Mouse (Mus musculus) bone marrow, adult 2 months (tissue): ENCODE measurements around the gene Tuft1. TPM values are rescaled to one million over a fixed set of nuclear protein-coding genes. Genes with fewer than 3 reads are reported as not detected.
A peak's percentile ranks its signal among the peaks of the same experiment; 100 is the strongest.
"Not testable (repeated sequence)": the region's sequence is repeated elsewhere in the genome, so short reads cannot be mapped to it uniquely, and the experiment has no call there.

Experiments
- H3K27ac ChIP-seq: fragments of 200-500 bp; 2 replicates; pipeline ENCODE4 v1.5.1; 2012; ENCODE audit warnings: low read depth, mild to moderate bottlenecking, control low read depth, inconsistent platforms, low read length; ENCODE audit not compliant: control insufficient read depth, poor library complexity, insufficient read depth
- H3K4me1 ChIP-seq: fragments of 200-500 bp; 2 replicates; pipeline ENCODE4 v1.6.1; 2011; ENCODE audit warnings: low read length; ENCODE audit not compliant: control insufficient read depth, insufficient read depth
- H3K4me3 ChIP-seq: fragments of 200-500 bp; replicated peaks from 2 replicates; pipeline ENCODE3; 2011; ENCODE audit warnings: mild to moderate bottlenecking, low read depth, low read length, control low read depth; ENCODE audit not compliant: control insufficient read depth
- CTCF ChIP-seq: fragments of 200-500 bp; IDR thresholded peaks from 2 replicates; pipeline ENCODE4 v1.5.1; 2011; ENCODE audit warnings: low read length, control low read depth; ENCODE audit not compliant: control insufficient read depth, insufficient read depth
- POLR2A ChIP-seq: fragments of 200-500 bp; IDR thresholded peaks from 2 replicates; pipeline ENCODE4 v1.6.1; 2011; ENCODE audit warnings: low read depth, mild to moderate bottlenecking, control low read depth, low read length, borderline replicate concordance; ENCODE audit not compliant: control insufficient read depth
- WGBS: fragments of 180-500 bp; shearing (Covaris S2); methylation state at CpG from one replicate; pipeline ENCODE4 v1.1.7; 2018; 5-methylcytosine and 5-hydroxymethylcytosine counted together
- polyA plus RNA-seq: library from polyadenylated mRNA; stranded (reverse); fragments of >200 nt; gene quantifications from 2 replicates; pipeline ENCODE4 v1.2.4, GENCODE M21; 2011; ENCODE audit warnings: low replicate concordance; ENCODE audit not compliant: missing spikeins, insufficient read depth, insufficient read length

The Tuft1 gene
- 3.8 and 7.4 TPM in 2 replicates for polyA plus RNA-seq

DNA sequence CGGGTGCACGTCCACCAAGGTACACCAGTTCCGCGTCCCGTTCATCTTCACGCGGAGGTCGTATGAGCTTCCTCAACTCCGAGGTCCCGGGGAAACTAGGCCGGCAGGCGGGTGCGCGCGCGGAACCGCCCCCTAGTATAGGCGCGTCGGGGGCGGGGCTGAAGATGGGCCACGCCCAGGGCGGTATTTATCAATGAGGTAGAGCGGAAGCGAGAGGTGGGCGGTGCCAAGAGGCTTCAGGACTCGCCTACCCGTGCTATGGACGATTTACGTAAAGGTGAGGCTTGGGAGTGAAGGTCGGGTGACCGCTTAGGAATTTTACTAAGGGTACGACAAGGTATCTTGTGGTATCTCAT, at the start of gene Tuft1:
TSS of gene Tuft1 (minus strand) at position 133 of the 356 bp plus-strand sequence.
- Histone ChIP-seq H3K4me3 (peak within 1 kb of the TSS; percentile 21), H3K27ac (0 out of 2 replicates have a peak within 1 kb of the TSS, but pooled peaks have one; percentile 8)
- WGBS = under 1% methylated on average over 24 of the region's 33 CpGs
- H3K4me1 ChIP-seq = not testable (repeated sequence)

GRCm38 (mm10) chr3:94703364-94703763, 44.7 kb upstream of the Tuft1 start:
- not testable (repeated sequence) for H3K27ac ChIP-seq, H3K4me1 ChIP-seq, H3K4me3 ChIP-seq
- peak; percentile 41; the same call in 1 of the 2 replicates for TF ChIP-seq CTCF
- 11% methylated on average over 3 of the region's 3 CpGs for WGBS

GRCm38 (mm10) chr3:94702856-94703255, 44.2 kb upstream of the Tuft1 start:
- Histone ChIP-seq H3K27ac (peak overlapping the region; percentile 64; the same call in 1 of the 2 replicates), H3K4me1 (peaks cover 3% of the 10 kb centered on the region), H3K4me3 (no peak overlapping the region)
- TF ChIP-seq CTCF (no peak), POLR2A (no peak)
- WGBS = 70% methylated on average over 3 of the region's 3 CpGs

- 56% methylated on average over 7 of the region's 7 CpGs for WGBS
- H3K27ac ChIP-seq = peak overlapping the region; percentile 64
- H3K4me3 ChIP-seq, H3K4me1 ChIP-seq: not testable (repeated sequence)
Measured at GRCm38 (mm10) chr3:94702163-94702810, 43.6 kb upstream of the Tuft1 start.

DNA sequence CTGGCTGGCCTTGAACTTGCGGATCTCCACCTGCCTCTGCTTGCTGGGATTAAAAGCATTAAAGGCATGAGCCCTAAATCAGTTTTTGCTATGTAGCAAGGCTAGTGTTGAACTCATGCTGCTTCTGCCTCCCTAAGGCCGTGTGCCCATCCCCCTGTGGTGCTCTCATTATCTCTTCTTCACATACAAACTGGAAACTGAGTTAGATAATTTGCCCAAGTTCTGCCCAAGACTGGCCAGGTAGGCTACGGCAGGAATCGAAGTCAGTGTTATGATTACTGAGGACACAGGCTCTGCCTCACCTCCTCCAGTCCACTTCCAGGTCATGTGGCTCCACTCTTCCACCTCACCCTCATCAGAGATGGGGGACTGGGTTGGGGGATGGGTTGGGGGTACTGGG, 37.6 kb upstream of the Tuft1 start:
- not testable (repeated sequence) for H3K27ac ChIP-seq, H3K4me1 ChIP-seq, H3K4me3 ChIP-seq
- 78% methylated on average over 4 of the region's 4 CpGs for WGBS

- not testable (repeated sequence) for H3K27ac ChIP-seq, H3K4me1 ChIP-seq, H3K4me3 ChIP-seq
- WGBS = 72% methylated on average over 6 of the region's 6 CpGs
Measured at GRCm38 (mm10) chr3:94695591-94695990, 36.9 kb upstream of the Tuft1 start.

DNA sequence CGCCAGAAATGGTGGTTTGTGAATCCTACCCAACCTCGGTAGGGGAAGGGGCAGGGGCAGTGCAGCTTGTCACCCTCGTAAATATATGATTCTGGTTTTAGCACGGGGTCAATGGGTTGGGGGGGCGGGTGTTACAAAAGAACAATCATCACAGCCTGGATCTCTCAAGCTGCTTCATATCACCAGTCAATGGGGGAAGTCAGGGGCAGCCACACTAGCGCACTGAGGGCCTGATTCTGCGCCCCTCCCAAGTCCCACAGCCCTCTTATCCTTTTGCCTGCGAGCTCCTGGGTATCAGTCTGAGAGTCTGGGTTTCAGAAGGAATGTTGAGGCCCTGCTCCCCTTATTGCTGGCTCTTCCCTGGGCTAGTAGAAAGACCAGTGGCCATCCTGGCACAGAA, 35.2 kb upstream of the Tuft1 start:
- not testable (repeated sequence) for H3K27ac ChIP-seq, H3K4me3 ChIP-seq, H3K4me1 ChIP-seq
- 38% methylated on average over 6 of the region's 8 CpGs for WGBS

- 44% methylated on average over 5 of the region's 5 CpGs for WGBS
- H3K27ac ChIP-seq = no peak within 1 kb of the TSS
- no peak for TF ChIP-seq POLR2A
- TF ChIP-seq CTCF = no peak
- no peaks in the 10 kb centered on the region; the same call in 1 of the 2 replicates for H3K4me1 ChIP-seq
- H3K4me3 ChIP-seq = no peak within 1 kb of the TSS
Measured at GRCm38 (mm10) chr3:94693329-94693825, 34.7 kb upstream of the Tuft1 start, which contains the start of gene Selenbp2. Gene Selenbp2 (plus strand): TSS chr3:94693556.

- 77% methylated on average over 4 of the region's 4 CpGs for WGBS
- not testable (repeated sequence) for H3K4me3 ChIP-seq, H3K4me1 ChIP-seq, H3K27ac ChIP-seq
Measured at GRCm38 (mm10) chr3:94691694-94692093, 33.0 kb upstream of the Tuft1 start.
